Mouse (Mus musculus): ENCODE results near the gene Mid2. TPM values are rescaled to one million over a fixed set of nuclear protein-coding genes. Genes with fewer than 3 reads are reported as not detected.
A peak's percentile ranks its signal among the peaks of the same experiment; 100 is the strongest.

The Mid2 gene
- 4.5 and 5.0 TPM in 2 replicates for polyA plus RNA-seq (2015; fragmentation: Nextera tagmentation; extraction: Ambion mirVana)

GRCm38 (mm10) chrX:140664479-140665241 is at the start of gene Mid2:
Gene Mid2, plus strand, starts transcription at chrX:140664599.
- DNase-seq (ENCODE audit: low spot score) = peak; percentile 61
- WGBS = 12% methylated on average over 22 of the region's 68 CpGs
- peak; percentile 82 for ATAC-seq (ENCODE audit: low FRiP score, low TSS enrichment)
- peak within 1 kb of the TSS; percentile 61 for H3K4me3 ChIP-seq (ENCODE audit: low read depth, low read length)
- TF ChIP-seq EP300 (optimal IDR thresholded peaks at IDR 0.05) = no peak
- TF ChIP-seq CTCF (IDR thresholded peaks at IDR 0.05; ENCODE audit: low read depth) = no peak
- peak within 1 kb of the TSS; percentile 90 for H3K27ac ChIP-seq (replicated peaks)
- H3K36me3 ChIP-seq (ENCODE audit: control insufficient read depth, insufficient read depth, low read length) = no peaks in the 10 kb centered on the region
- peak within 1 kb of the TSS; percentile 80 for H3K9ac ChIP-seq (ENCODE audit: low read length)
- H3K4me2 ChIP-seq (replicated peaks; ENCODE audit: low read depth) = peak within 1 kb of the TSS; percentile 56
- no peaks in the 10 kb centered on the region for H3K9me3 ChIP-seq (ENCODE audit: control insufficient read depth, low read length)
- no peaks in the 10 kb centered on the region for H3K4me1 ChIP-seq (replicated peaks; ENCODE audit: control insufficient read depth, insufficient read depth)
- H3K27me3 ChIP-seq (ENCODE audit: control insufficient read depth, insufficient read depth, low read length) = no peaks in the 10 kb centered on the region

- Histone ChIP-seq H3K36me3 (ENCODE audit: control insufficient read depth, insufficient read depth, low read length) (no peaks in the 10 kb centered on the region), H3K4me2 (replicated peaks; ENCODE audit: low read depth) (no peak overlapping the region), H3K4me3 (ENCODE audit: low read depth, low read length) (no peak overlapping the region), H3K4me1 (replicated peaks; ENCODE audit: control insufficient read depth, insufficient read depth) (no peaks in the 10 kb centered on the region), H3K9me3 (ENCODE audit: control insufficient read depth, low read length) (no peaks in the 10 kb centered on the region), H3K27ac (replicated peaks) (no peak overlapping the region), H3K27me3 (ENCODE audit: control insufficient read depth, insufficient read depth, low read length) (no peaks in the 10 kb centered on the region), H3K9ac (ENCODE audit: low read length) (no peak overlapping the region)
- ATAC-seq (ENCODE audit: low FRiP score, low TSS enrichment) (no peak), DNase-seq (ENCODE audit: low spot score) (peak; percentile 13)
- WGBS = 52% methylated on average over 12 of the region's 12 CpGs
- TF ChIP-seq CTCF (IDR thresholded peaks at IDR 0.05; ENCODE audit: low read depth) (no peak), EP300 (optimal IDR thresholded peaks at IDR 0.05) (no peak)
Observed at GRCm38 (mm10) chrX:140624875-140625594, 39.4 kb upstream of the Mid2 start.

- no peaks in the 10 kb centered on the region for H3K27me3 ChIP-seq (ENCODE audit: control insufficient read depth, insufficient read depth, low read length)
- H3K4me3 ChIP-seq (ENCODE audit: low read depth, low read length) = no peak overlapping the region
- TF ChIP-seq CTCF (IDR thresholded peaks at IDR 0.05; ENCODE audit: low read depth) = no peak
- TF ChIP-seq EP300 (optimal IDR thresholded peaks at IDR 0.05) = no peak
- H3K4me2 ChIP-seq (replicated peaks; ENCODE audit: low read depth) = no peak overlapping the region
- no peak overlapping the region for H3K9ac ChIP-seq (ENCODE audit: low read length)
- WGBS = 58% methylated on average over 5 of the region's 5 CpGs
- no peak overlapping the region for H3K27ac ChIP-seq (replicated peaks)
- H3K9me3 ChIP-seq (ENCODE audit: control insufficient read depth, low read length) = no peaks in the 10 kb centered on the region
- H3K36me3 ChIP-seq (ENCODE audit: control insufficient read depth, insufficient read depth, low read length) = no peaks in the 10 kb centered on the region
- H3K4me1 ChIP-seq (replicated peaks; ENCODE audit: control insufficient read depth, insufficient read depth) = no peaks in the 10 kb centered on the region
- ATAC-seq (ENCODE audit: low FRiP score, low TSS enrichment) (0 out of 2 replicates have a peak, but pooled peaks have one; percentile 15), DNase-seq (ENCODE audit: low spot score) (peak; percentile 14)
Observed at GRCm38 (mm10) chrX:140638028-140638427, 26.4 kb upstream of the Mid2 start.

GRCm38 (mm10) chrX:140639592-140639991 is 24.8 kb upstream of the Mid2 start:
- no peak overlapping the region for H3K9ac ChIP-seq (ENCODE audit: low read length)
- DNase-seq (ENCODE audit: low spot score) = no peak
- H3K4me2 ChIP-seq (replicated peaks; ENCODE audit: low read depth) = no peak overlapping the region
- WGBS = 61% methylated on average over 2 of the region's 2 CpGs
- H3K27ac ChIP-seq (replicated peaks) = no peak overlapping the region
- no peak overlapping the region for H3K4me3 ChIP-seq (ENCODE audit: low read depth, low read length)
- no peaks in the 10 kb centered on the region for H3K4me1 ChIP-seq (replicated peaks; ENCODE audit: control insufficient read depth, insufficient read depth)
- no peak for ATAC-seq (ENCODE audit: low FRiP score, low TSS enrichment)
- no peaks in the 10 kb centered on the region for H3K36me3 ChIP-seq (ENCODE audit: control insufficient read depth, insufficient read depth, low read length)
- TF ChIP-seq CTCF (IDR thresholded peaks at IDR 0.05; ENCODE audit: low read depth) = peak; percentile 44
- no peak for TF ChIP-seq EP300 (optimal IDR thresholded peaks at IDR 0.05)
- H3K9me3 ChIP-seq (ENCODE audit: control insufficient read depth, low read length) = no peaks in the 10 kb centered on the region
- no peaks in the 10 kb centered on the region for H3K27me3 ChIP-seq (ENCODE audit: control insufficient read depth, insufficient read depth, low read length)

- no peak overlapping the region for H3K4me2 ChIP-seq (replicated peaks; ENCODE audit: low read depth)
- H3K27me3 ChIP-seq (ENCODE audit: control insufficient read depth, insufficient read depth, low read length) = no peaks in the 10 kb centered on the region
- ATAC-seq (ENCODE audit: low FRiP score, low TSS enrichment) (no peak), DNase-seq (ENCODE audit: low spot score) (no peak)
- no peaks in the 10 kb centered on the region for H3K9me3 ChIP-seq (ENCODE audit: control insufficient read depth, low read length)
- no peaks in the 10 kb centered on the region for H3K36me3 ChIP-seq (ENCODE audit: control insufficient read depth, insufficient read depth, low read length)
- no peak for TF ChIP-seq EP300 (optimal IDR thresholded peaks at IDR 0.05)
- TF ChIP-seq CTCF (IDR thresholded peaks at IDR 0.05; ENCODE audit: low read depth) = no peak
- no peak overlapping the region for H3K27ac ChIP-seq (replicated peaks)
- H3K4me1 ChIP-seq (replicated peaks; ENCODE audit: control insufficient read depth, insufficient read depth) = no peaks in the 10 kb centered on the region
- no peak overlapping the region for H3K4me3 ChIP-seq (ENCODE audit: low read depth, low read length)
- 30% methylated on average over 1 of the region's 1 CpGs for WGBS
- no peak overlapping the region for H3K9ac ChIP-seq (ENCODE audit: low read length)
Observed at GRCm38 (mm10) chrX:140660731-140661130, 3.7 kb upstream of the Mid2 start.

- H3K4me2 ChIP-seq (replicated peaks; ENCODE audit: low read depth) = no peak overlapping the region; the same call in 1 of the 2 replicates
- H3K9me3 ChIP-seq (ENCODE audit: control insufficient read depth, low read length) = no peaks in the 10 kb centered on the region
- DNase-seq (ENCODE audit: low spot score) = peak; percentile 16
- no peak overlapping the region for H3K9ac ChIP-seq (ENCODE audit: low read length)
- WGBS = 74% methylated on average over 2 of the region's 2 CpGs
- no peaks in the 10 kb centered on the region for H3K27me3 ChIP-seq (ENCODE audit: control insufficient read depth, insufficient read depth, low read length)
- no peak overlapping the region for H3K4me3 ChIP-seq (ENCODE audit: low read depth, low read length)
- H3K27ac ChIP-seq (replicated peaks) = no peak overlapping the region
- H3K36me3 ChIP-seq (ENCODE audit: control insufficient read depth, insufficient read depth, low read length) = no peaks in the 10 kb centered on the region
- TF ChIP-seq EP300 (optimal IDR thresholded peaks at IDR 0.05) = no peak
- TF ChIP-seq CTCF (IDR thresholded peaks at IDR 0.05; ENCODE audit: low read depth) = no peak
- peak; percentile 60 for ATAC-seq (ENCODE audit: low FRiP score, low TSS enrichment)
- no peaks in the 10 kb centered on the region for H3K4me1 ChIP-seq (replicated peaks; ENCODE audit: control insufficient read depth, insufficient read depth)
Observed at GRCm38 (mm10) chrX:140663516-140663915, 883 bp upstream of the Mid2 start.

Data from stomach, postnatal 0 days (tissue).